Mouse (Mus musculus): ENCODE measurements at regions not wholly inside any gene's neighbourhood (a gene's known extent, or its start where the extent isn't known, plus 50 kb on each side); places are given as distances from the start of the nearest gene placed in this dataset.

DNA sequence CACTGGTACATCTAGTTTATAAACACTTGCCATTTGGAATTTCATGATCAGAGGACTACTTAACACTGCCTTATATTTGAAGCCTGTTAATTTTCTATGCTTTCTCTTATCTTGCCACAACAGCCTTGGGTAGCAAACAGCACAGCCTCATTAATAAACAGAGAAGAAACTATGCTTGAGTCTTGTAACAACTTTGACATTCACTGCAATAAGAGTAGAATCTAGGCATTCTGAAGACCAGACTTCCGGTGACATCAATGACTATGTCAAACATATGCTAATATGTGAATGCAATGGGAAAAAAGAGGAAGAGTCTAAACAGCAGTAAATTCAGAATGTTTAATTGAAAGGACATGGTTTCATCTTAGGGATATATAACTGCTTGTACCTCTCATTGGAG lies 768.0 kb downstream of the Defb40 start:
- no peak for TF ChIP-seq POLR2A (IDR thresholded peaks at IDR 0.05; ENCODE audit: borderline replicate concordance, extremely low read depth, low read depth, low read length)
- TF ChIP-seq CTCF (IDR thresholded peaks at IDR 0.05; ENCODE audit: insufficient read depth, low read length), result no peak
